Mouse (Mus musculus): ENCODE measurements around the gene Dusp10.

Gene Dusp10

GRCm38 (mm10) chr1:184053711-184054110 is 40.6 kb downstream of the Dusp10 start:
- DNase-seq (ENCODE audit: low spot score) = no peak

DNA sequence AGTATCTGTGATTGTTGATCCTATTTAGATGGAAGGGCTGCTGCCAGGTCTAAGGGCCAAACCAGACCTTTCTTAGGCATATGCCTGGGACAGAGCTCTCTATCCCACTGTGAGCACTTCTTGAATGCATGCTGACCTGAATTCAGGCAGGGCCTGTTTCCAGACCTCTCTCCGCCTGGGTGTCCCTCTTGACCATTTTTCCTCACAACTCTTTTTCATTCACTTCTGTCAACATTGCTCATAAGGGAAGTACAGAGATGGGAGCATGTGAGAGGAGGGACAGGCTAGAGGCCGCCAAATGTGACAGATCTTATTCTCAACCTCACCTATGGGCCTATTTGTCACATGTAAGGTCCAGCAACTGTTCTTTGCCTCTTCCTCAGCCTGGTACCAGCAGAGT is 41.1 kb downstream of the Dusp10 start:
- DNase-seq (ENCODE audit: low spot score) = no peak

- DNase-seq (ENCODE audit: low spot score) = no peak
These were observed 45.1 kb downstream of the Dusp10 start for GRCm38 (mm10) chr1:184058206-184058605.

DNA sequence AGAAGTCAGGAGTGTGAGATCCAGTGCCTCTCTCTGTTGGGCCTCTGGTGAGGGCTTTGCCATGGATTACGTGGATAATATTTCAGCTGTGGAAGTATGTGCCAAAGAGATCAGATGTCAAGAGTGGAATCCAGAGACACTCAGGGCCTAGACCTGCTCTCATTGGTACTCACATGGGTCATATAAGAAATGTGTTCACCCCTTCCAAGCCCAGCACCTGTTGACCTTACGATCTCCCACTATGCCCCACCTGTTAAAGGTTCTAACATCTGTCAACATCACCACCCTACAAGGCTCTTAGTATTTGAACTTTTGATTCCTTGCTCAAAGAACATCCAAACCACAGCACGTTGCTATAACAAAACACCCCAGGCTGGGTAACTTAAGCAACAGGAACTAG is 46.7 kb downstream of the Dusp10 start:
- DNase-seq (ENCODE audit: low spot score) = no peak

GRCm38 (mm10) chr1:184060381-184060780 is 47.3 kb downstream of the Dusp10 start:
- no peak for DNase-seq (ENCODE audit: low spot score)

GRCm38 (mm10) chr1:184060828-184061734 is 48.0 kb downstream of the Dusp10 start:
- DNase-seq (ENCODE audit: low spot score) = no peak

GRCm38 (mm10) chr1:184061901-184062300 is 48.8 kb downstream of the Dusp10 start:
- no peak for DNase-seq (ENCODE audit: low spot score)

DNA sequence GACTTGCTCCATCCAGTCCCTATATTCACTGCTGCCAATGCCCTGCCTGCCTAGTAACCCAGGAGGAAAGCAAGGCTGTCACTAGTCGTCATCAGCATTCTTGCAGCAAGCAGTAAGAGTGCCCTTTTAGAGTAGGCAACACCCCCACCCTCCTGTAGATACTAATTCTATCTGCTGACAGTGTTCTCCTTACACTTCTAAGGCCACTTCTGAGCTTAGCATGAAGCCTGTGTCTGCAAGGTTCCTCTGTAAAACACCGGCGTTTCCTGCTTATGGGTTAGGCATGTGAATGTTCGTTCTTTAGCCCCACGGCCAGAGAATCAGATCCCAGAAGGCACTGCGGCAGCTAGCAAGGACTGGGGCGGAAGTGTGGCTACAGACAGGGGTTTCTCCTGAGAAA is 51.2 kb downstream of the Dusp10 start:
- no peak for DNase-seq (ENCODE audit: low spot score)

DNA sequence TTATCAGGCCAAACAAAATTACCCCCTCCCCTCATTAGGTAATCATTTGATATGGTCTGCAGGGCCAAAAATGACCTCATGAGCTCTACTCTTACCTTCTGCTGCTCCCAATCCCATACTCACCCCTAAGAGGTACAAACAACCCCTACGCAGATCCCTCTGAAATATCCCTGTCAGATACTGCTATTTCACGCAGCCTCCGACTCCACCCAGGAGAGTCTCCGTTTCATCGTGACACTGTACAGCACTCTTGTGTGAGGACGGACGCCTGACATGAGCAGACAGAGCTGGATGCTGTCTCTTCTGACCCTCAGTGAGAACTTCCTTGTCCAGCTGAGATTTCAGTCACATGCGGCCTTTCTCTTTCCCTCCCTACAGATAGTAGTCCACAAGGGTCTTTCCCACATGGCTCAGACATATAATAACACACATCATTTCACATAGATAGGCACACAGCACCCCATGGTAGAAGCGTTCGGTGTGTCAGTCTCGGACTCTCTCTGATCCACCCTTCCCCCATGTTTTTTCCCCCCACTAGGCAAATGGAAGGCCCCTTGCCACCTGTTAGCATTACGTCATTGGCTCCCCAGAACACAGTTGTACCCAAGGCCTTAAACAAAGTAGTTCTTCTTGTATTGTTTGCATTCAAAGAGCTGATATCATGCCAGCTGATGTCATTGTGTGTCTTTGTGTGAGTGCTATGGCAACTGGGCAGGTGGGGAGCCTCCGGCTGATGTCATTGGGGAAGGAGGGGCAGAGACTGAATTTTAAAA is 52.7 kb downstream of the Dusp10 start:
- DNase-seq (ENCODE audit: low spot score) = no peak

DNA sequence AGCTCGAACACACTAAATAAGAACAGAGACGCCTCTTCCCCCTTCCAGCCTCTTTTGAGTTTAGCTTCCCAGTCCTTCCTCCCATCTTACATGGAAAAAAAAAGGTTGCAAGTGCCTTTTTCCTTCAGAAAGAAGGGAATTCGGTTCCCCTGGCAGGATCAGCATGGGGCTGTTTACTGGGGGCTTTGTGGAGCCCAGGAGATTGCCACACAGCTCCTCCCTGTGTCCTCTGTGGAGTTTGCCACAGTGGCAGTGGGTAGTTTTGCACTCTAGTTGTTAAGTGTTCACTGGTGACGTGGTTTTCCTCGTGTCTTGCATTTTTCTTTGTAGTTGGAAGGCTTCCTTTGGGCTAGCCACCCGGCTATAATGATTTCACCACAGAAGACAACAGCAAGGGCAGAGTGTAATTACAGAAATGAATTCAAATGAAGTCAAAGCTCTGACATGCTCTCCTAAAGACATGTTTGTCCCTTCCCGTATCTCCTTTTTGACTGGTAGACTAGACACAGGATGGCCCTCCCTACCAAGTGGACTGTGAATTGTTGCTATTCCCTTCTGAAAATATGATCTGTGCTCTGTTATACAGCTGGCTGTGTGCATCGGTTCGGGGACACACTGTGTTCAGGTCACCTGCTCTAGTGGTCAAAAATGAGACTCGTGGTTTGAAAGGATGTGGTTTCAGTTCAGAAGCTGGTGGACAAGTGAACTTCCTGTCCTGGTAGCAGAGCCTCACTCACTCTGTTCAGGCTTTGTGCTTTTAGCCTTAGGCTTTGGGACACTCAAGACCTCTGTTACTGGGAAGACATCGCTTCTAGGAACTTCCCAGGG is 53.6 kb downstream of the Dusp10 start:
- DNase-seq (ENCODE audit: low spot score) = no peak

- no peak for DNase-seq (ENCODE audit: low spot score)
These were observed 54.8 kb downstream of the Dusp10 start for GRCm38 (mm10) chr1:184067704-184068558.

DNA sequence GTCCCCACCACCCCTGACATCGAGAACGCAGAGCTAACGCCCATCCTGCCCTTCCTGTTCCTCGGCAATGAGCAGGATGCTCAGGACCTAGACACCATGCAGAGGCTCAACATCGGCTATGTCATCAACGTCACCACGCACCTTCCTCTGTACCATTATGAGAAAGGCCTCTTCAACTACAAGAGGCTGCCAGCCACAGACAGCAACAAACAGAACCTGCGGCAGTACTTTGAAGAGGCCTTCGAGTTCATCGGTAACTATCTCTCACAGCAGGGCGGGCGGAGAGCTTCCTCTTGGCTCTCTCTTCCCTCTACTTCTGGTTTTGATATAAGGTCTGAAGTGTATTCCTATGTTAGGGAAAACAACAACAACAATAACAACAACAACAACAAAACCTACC is 55.9 kb downstream of the Dusp10 start:
- no peak for DNase-seq (ENCODE audit: low spot score)

GRCm38 (mm10) chr1:184076065-184076464 is 63.0 kb downstream of the Dusp10 start:
- no peak for DNase-seq (ENCODE audit: low spot score)

GRCm38 (mm10) chr1:184076756-184077155 is 63.7 kb downstream of the Dusp10 start:
- DNase-seq (ENCODE audit: low spot score) = no peak

DNA sequence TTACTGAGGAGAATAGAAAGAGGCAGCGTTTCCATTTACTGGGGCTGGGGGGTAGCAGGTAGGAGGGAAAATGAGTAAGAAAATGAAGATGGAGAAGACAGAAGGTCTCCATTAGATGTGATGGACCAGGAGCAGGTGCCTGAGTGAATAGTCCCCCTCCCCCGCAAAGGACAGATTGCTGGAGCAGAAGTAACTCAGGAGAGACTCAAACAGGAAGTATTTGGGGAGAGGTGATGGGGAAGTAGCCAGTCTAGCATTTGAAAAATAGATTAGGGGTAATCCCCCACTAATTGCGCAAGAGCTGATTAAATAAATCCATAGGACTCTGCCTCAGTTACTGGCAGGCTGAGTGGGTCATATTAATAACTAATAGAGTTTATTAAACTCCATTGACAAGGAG is 66.2 kb downstream of the Dusp10 start:
- DNase-seq (ENCODE audit: low spot score) = no peak

DNA sequence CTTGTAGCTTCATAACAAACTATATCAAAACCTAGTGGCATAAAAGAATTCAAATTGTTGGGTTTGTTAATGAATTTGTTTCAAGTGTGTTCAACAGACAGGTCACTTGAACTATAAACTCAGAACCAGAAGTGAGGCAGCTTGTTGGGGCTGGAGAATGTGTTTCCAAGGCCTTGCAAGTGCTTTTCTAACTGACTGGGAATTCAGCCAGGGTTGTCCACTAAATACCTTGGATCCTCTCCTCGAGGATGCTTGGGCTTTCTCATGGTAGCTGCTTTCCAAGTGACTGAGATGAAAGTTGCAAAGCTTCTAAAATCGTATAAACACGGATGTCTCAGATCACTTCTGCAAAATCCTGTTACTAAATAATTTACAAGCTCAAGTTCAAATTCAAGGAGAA is 69.6 kb downstream of the Dusp10 start:
- no peak for DNase-seq (ENCODE audit: low spot score)

GRCm38 (mm10) chr1:184083166-184083565 is 70.1 kb downstream of the Dusp10 start:
- no peak for DNase-seq (ENCODE audit: low spot score)

DNA sequence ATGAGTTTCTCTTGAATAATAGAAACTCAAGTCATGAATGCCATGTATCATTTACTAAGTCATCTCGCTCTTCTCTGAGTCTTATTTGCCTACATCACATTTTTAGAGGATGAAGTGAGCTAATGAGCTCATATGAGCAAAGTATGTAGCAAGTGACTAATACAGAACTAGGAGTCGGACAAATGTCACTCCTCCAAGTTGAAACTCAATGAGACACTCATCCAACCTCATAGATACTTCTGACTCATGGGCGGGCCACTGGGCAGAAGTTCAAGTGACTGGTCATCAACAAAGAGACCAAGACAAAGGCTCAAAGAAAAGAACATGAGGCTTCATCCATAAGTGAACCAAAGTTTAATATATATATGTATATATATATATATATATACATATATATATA is 71.9 kb downstream of the Dusp10 start:
- no peak for DNase-seq (ENCODE audit: low spot score)

DNA sequence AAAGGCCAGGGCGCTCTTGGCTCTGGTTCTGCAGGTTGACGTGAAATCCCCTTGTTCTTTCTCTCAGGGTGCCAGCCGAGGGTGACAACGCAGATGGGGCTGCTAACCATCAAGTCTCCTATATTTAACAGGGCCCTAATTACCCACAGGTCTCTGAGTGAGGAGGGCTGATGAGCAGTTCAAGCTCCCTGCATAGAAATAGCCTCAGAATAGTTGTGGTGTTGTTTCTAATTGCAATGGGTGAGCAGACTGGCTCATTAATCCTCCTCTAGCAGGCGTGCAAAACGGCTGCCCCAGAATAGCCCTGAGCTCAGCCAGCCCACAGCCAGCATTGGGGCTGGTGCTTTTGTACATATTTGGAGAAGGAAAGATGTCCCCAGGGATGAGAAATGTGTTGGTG is 77.4 kb downstream of the Dusp10 start:
- DNase-seq (ENCODE audit: low spot score) = no peak

- DNase-seq (ENCODE audit: low spot score) = no peak
These were observed 81.8 kb downstream of the Dusp10 start for GRCm38 (mm10) chr1:184094914-184095313.

- no peak for DNase-seq (ENCODE audit: low spot score)
These were observed 87.3 kb downstream of the Dusp10 start for GRCm38 (mm10) chr1:184100414-184100813.
